In genomic region chr13:25070791-25071190, GRCm38 (mm10) we compare ENCODE assay signal across 36 mouse cellular contexts. TPM values are rescaled to one million over a fixed set of nuclear protein-coding genes. Genes with fewer than 3 reads are reported as not detected.
"Had no signal": no experiment of that assay in that cellular context is flagged by ENCODE, and none has a peak within 500 bp of the region (broad histone marks: within the 10 kb centered on the region; RNA-seq: fewer than 3 reads in every experiment).

No protein-coding gene starts in this region.

- H3K27ac ChIP-seq: heart, embryonic 13.5 days; heart, embryonic 15.5 days; hindbrain, embryonic 10.5 days; hindbrain, embryonic 12.5 days; hindbrain, embryonic 13.5 days; hindbrain, embryonic 14.5 days; hindbrain, embryonic 15.5 days; hindbrain, postnatal 0 days; intestine, embryonic 15.5 days; layer of hippocampus, adult 2 months; left cerebral cortex, adult 2 months had no signal

- H3K9me3 ChIP-seq: heart, embryonic 13.5 days; heart, embryonic 15.5 days; hindbrain, embryonic 10.5 days; hindbrain, embryonic 12.5 days; hindbrain, embryonic 13.5 days; intestine, embryonic 15.5 days; kidney, embryonic 15.5 days had no signal

- H3K4me3 ChIP-seq: heart, embryonic 12.5 days; heart, embryonic 13.5 days; heart, embryonic 15.5 days; hindbrain, embryonic 10.5 days; hindbrain, embryonic 12.5 days; hindbrain, embryonic 13.5 days; hindbrain, embryonic 15.5 days; intestine, embryonic 15.5 days; kidney, embryonic 15.5 days; layer of hippocampus, adult 2 months; left cerebral cortex, adult 2 months had no signal

- H3K9ac ChIP-seq: heart, embryonic 12.5 days; heart, embryonic 13.5 days; heart, embryonic 15.5 days; hindbrain, embryonic 12.5 days; hindbrain, embryonic 13.5 days; hindbrain, embryonic 14.5 days; hindbrain, embryonic 15.5 days; intestine, embryonic 15.5 days; kidney, embryonic 15.5 days had no signal

- DNase-seq: heart, postnatal 10 days; heart, postnatal 14 days; heart, postnatal 36 days; heart, postnatal 4 days; kidney, adult 11 months; kidney, adult 18-20 months; kidney, adult 2 months; kidney, adult 8-10 months; kidney, adult 9 months; kidney, postnatal 10 days; kidney, postnatal 14 days; kidney, postnatal 25 days; kidney, postnatal 36 days; kidney, postnatal 4 days; layer of hippocampus, adult 9-11 months; layer of hippocampus, postnatal 36 days had no signal

- ATAC-seq: hindbrain, embryonic 16.5 days; hindbrain, postnatal 0 days; inflammation-experienced regulatory T-cells, adult 6 months; intestine, embryonic 15.5 days; intestine, embryonic 16.5 days; intestine, postnatal 0 days had no signal

- H3K36me3 ChIP-seq: heart, embryonic 12.5 days; heart, embryonic 13.5 days; heart, embryonic 15.5 days; hindbrain, embryonic 10.5 days; hindbrain, embryonic 12.5 days; hindbrain, embryonic 13.5 days; hindbrain, embryonic 15.5 days; intestine, embryonic 15.5 days; kidney, embryonic 15.5 days had no signal

- H3K4me1 ChIP-seq: heart, embryonic 12.5 days; heart, embryonic 13.5 days; heart, embryonic 15.5 days; hindbrain, embryonic 10.5 days; hindbrain, embryonic 12.5 days; hindbrain, embryonic 13.5 days; hindbrain, embryonic 15.5 days; intestine, embryonic 15.5 days had no signal

- H3K4me2 ChIP-seq: heart, embryonic 11.5 days; heart, embryonic 12.5 days; heart, embryonic 13.5 days; heart, embryonic 15.5 days; hindbrain, embryonic 12.5 days; hindbrain, embryonic 13.5 days; hindbrain, embryonic 14.5 days; hindbrain, embryonic 15.5 days; intestine, embryonic 15.5 days; kidney, embryonic 15.5 days had no signal

- H3K27me3 ChIP-seq: heart, embryonic 12.5 days; heart, embryonic 13.5 days; heart, embryonic 15.5 days; hindbrain, embryonic 12.5 days; hindbrain, embryonic 13.5 days; hindbrain, embryonic 15.5 days; intestine, embryonic 15.5 days; kidney, embryonic 15.5 days had no signal

RNA-seq across cellular contexts. Expression of gene Dcdc2a, which starts 15.0 kb away (rescaled TPM):
- total RNA-seq: heart, postnatal 25 days; heart, postnatal 36 days; hematopoietic stem cell, adult 5-6 weeks had no signal
- polyA plus RNA-seq: inflammation-experienced regulatory T-cells, adult 6 months had no signal
